Mouse (Mus musculus) testis, adult 2 months (tissue): ENCODE measurements around the gene Frmd4a. TPM values are rescaled to one million over a fixed set of nuclear protein-coding genes. Genes with fewer than 3 reads are reported as not detected.
A peak's percentile ranks its signal among the peaks of the same experiment; 100 is the strongest.

Experiments used
- H3K27ac ChIP-seq: fragments of 200-500 bp; 2 replicates; pipeline ENCODE4 v1.5.1; 2012; ENCODE audit warnings: low read depth, low read length; ENCODE audit not compliant: control insufficient read depth, insufficient read depth
- H3K27me3 ChIP-seq: fragments of 200-500 bp; 2 replicates; pipeline ENCODE4 v1.6.1; 2012; ENCODE audit warnings: mild to moderate bottlenecking, low read length, moderate library complexity; ENCODE audit not compliant: control insufficient read depth, insufficient read depth
- H3K36me3 ChIP-seq: fragments of 200-500 bp; 2 replicates; pipeline ENCODE4 v1.6.1; 2012; ENCODE audit warnings: mild to moderate bottlenecking, low read length; ENCODE audit not compliant: control insufficient read depth, insufficient read depth
- H3K4me1 ChIP-seq: fragments of 200-500 bp; 2 replicates; pipeline ENCODE4 v1.6.1; 2012; ENCODE audit warnings: low read length; ENCODE audit not compliant: control insufficient read depth, insufficient read depth
- H3K4me3 ChIP-seq: fragments of 200-500 bp; 2 replicates; pipeline ENCODE4 v1.5.1; 2012; ENCODE audit warnings: low read depth, mild to moderate bottlenecking, low read length, moderate library complexity, mixed read lengths; ENCODE audit not compliant: control insufficient read depth
- CTCF ChIP-seq: fragments of 200-500 bp; IDR thresholded peaks from 2 replicates; pipeline ENCODE4 v1.5.1; 2012; ENCODE audit warnings: low read depth, mild to moderate bottlenecking, inconsistent platforms, low read length, moderate library complexity; ENCODE audit not compliant: control insufficient read depth, insufficient read depth, insufficient replicate concordance
- POLR2A ChIP-seq: fragments of 200-500 bp; IDR thresholded peaks from 2 replicates; pipeline ENCODE4 v1.6.1; 2012; ENCODE audit warnings: low read depth, mild to moderate bottlenecking, inconsistent platforms, low read length, moderate library complexity; ENCODE audit not compliant: control insufficient read depth
- polyA plus RNA-seq: library from polyadenylated mRNA; depleted of rRNA; stranded (reverse); fragments of >200 nt; gene quantifications from 2 replicates; pipeline ENCODE4 v1.2.3, GENCODE M21; 2012

Frmd4a gene
- polyA plus RNA-seq, 1 experiment = 6.1 TPM

- Histone ChIP-seq H3K36me3 (no peaks in the 10 kb centered on the region), H3K4me3 (peak overlapping the region; percentile 19), H3K27me3 (no peaks in the 10 kb centered on the region), H3K27ac (no peak overlapping the region), H3K4me1 (peaks cover 4% of the 10 kb centered on the region)
- TF ChIP-seq CTCF (no peak), POLR2A (no peak)
Observed at GRCm38 (mm10) chr2:4587685-4588409, 570.3 kb downstream of the Frmd4a start.

- no peak for TF ChIP-seq POLR2A
- no peak for TF ChIP-seq CTCF
- no peak overlapping the region for H3K4me3 ChIP-seq
- H3K27me3 ChIP-seq = no peaks in the 10 kb centered on the region
- H3K36me3 ChIP-seq = no peaks in the 10 kb centered on the region
- H3K4me1 ChIP-seq = peaks cover 4% of the 10 kb centered on the region
- no peak overlapping the region for H3K27ac ChIP-seq
Observed at GRCm38 (mm10) chr2:4591647-4592046, 574.1 kb downstream of the Frmd4a start.

- Histone ChIP-seq H3K36me3 (no peaks in the 10 kb centered on the region), H3K27ac (0 out of 2 replicates have a peak overlapping the region, but pooled peaks have one; percentile 26), H3K4me1 (peaks cover 4% of the 10 kb centered on the region), H3K27me3 (no peaks in the 10 kb centered on the region), H3K4me3 (no peak overlapping the region)
- no peak for TF ChIP-seq CTCF
- TF ChIP-seq POLR2A = no peak
Observed at GRCm38 (mm10) chr2:4592666-4593065, 575.1 kb downstream of the Frmd4a start.

- TF ChIP-seq POLR2A (no peak), CTCF (no peak)
- H3K27me3 ChIP-seq = no peaks in the 10 kb centered on the region
- no peaks in the 10 kb centered on the region for H3K36me3 ChIP-seq
- H3K4me3 ChIP-seq = no peak overlapping the region
- H3K27ac ChIP-seq = no peak overlapping the region
- H3K4me1 ChIP-seq = peaks cover 4% of the 10 kb centered on the region
Observed at GRCm38 (mm10) chr2:4593433-4593832, 575.9 kb downstream of the Frmd4a start.

- TF ChIP-seq CTCF (no peak), POLR2A (no peak)
- Histone ChIP-seq H3K27me3 (no peaks in the 10 kb centered on the region), H3K27ac (no peak overlapping the region), H3K4me1 (peaks cover 3% of the 10 kb centered on the region), H3K4me3 (no peak overlapping the region), H3K36me3 (no peaks in the 10 kb centered on the region)
Observed at GRCm38 (mm10) chr2:4593878-4594387, 576.4 kb downstream of the Frmd4a start.

- Histone ChIP-seq H3K27ac (no peak overlapping the region), H3K27me3 (no peaks in the 10 kb centered on the region), H3K36me3 (no peaks in the 10 kb centered on the region), H3K4me3 (no peak overlapping the region), H3K4me1 (peaks cover 2% of the 10 kb centered on the region; the same call in 1 of the 2 replicates)
- TF ChIP-seq CTCF (no peak), POLR2A (no peak)
Observed at GRCm38 (mm10) chr2:4596992-4597391, 579.5 kb downstream of the Frmd4a start.

GRCm38 (mm10) chr2:4601034-4601890 lies 583.7 kb downstream of the Frmd4a start:
- Histone ChIP-seq H3K27ac (no peak overlapping the region), H3K27me3 (no peaks in the 10 kb centered on the region), H3K4me3 (no peak overlapping the region), H3K4me1 (peaks cover 13% of the 10 kb centered on the region), H3K36me3 (no peaks in the 10 kb centered on the region)
- TF ChIP-seq POLR2A (no peak), CTCF (no peak; the same call in 1 of the 2 replicates)
